Mouse (Mus musculus) brain, embryonic 14.5 days (tissue): ENCODE data around the gene Ston1.

Source experiments
- CTCF ChIP-seq: fragments of 200-500 bp; IDR thresholded peaks from 2 replicates; pipeline ENCODE4 v1.5.1; 2012; ENCODE audit warnings: inconsistent platforms, mild to moderate bottlenecking, moderate library complexity, borderline replicate concordance; ENCODE audit not compliant: insufficient read depth, insufficient read length; ENCODE audit errors: extremely low read depth
- POLR2A ChIP-seq: fragments of 200-500 bp; IDR thresholded peaks from 2 replicates; pipeline ENCODE4 v1.6.1; 2012; ENCODE audit warnings: mild to moderate bottlenecking, inconsistent platforms, borderline replicate concordance; ENCODE audit not compliant: poor library complexity, insufficient read depth, insufficient read length, severe bottlenecking; ENCODE audit errors: extremely low read depth

DNA sequence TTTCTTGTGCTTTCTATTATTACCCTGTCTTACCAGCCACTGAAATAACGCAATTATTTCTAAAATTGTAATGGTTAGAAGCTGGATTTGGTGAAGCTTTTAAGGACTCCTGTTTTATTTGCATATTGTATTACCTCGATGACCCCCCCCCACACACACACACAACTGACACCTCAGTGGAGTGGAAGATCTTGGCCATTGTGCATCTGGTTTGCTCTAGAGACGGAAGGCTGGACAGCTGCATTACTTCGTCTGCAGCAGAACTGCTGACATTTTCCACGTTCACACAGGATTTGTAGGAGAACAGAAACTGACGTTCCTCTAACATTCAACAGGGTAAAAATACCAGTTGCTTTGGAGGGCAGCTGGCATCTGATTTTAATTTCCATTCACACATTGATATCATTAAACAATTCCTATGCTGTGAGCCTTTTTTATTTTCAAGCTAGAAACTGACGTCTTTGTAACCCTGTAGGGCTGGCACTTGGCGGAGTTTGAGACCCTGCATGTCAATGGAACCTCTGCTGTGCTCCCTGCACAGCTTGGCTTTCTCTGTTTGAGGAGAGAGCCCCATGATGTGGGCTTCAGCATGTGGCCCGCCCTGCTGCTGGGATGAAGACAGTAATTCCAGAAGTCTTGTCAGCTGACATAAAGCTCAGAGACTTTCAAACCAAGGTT lies 99.3 kb downstream of the Ston1 start:
- no peak for TF ChIP-seq POLR2A
- TF ChIP-seq CTCF: no peak
